Mouse (Mus musculus) midbrain, embryonic 15.5 days (tissue): ENCODE data around the gene Iqcg. TPM values are rescaled to one million over a fixed set of nuclear protein-coding genes. Genes with fewer than 3 reads are reported as not detected.
A peak's percentile ranks its signal among the peaks of the same experiment; 100 is the strongest.

Experiments used
- microRNA counts: library from miRNA; unstranded; fragments of <30 nt; microRNA quantifications from one replicate; lab custom pipeline; 2016
- microRNA-seq: library from miRNA; unstranded; fragments of <30 nt; microRNA quantifications from one replicate; pipeline ENCODE4, GENCODE M21; 2016
- polyA plus RNA-seq: library from polyadenylated mRNA; unstranded; fragments of >200 nt; fragmentation: Nextera tagmentation; extraction: Ambion mirVana; gene quantifications from 2 replicates; pipeline ENCODE4 v1.2.1, GENCODE M21; 2015

The Iqcg gene
- polyA plus RNA-seq, 1 experiment from 2014 or later = 7.1 TPM

MicroRNAs encoded within 50 kb of the gene (microRNA counts, 519-probe panel; counts per million panel counts)
- microRNA mmu-miR-1947 (lab: Ali Mortazavi, UCI) = not detected

Small RNAs within 50 kb of the gene (microRNA-seq; reads per million reads assigned to microRNA genes)
- gene Gm22231 = not detected
- gene Mir1947 = 6.6 reads per million, percentile 26 among the genes with 10 or more reads in this experiment

Other genes with a start within 250 kb of the Iqcg start
- gene Smbd1, start 245.7 kb downstream of the Iqcg start, polyA plus RNA-seq = not detected in 2 replicates
- gene Fyttd1, start 178.7 kb downstream of the Iqcg start, polyA plus RNA-seq = 100 and 110 TPM in 2 replicates
- 37.3 and 38.0 TPM in 2 replicates for gene Rubcn, start 178.5 kb downstream of the Iqcg start, polyA plus RNA-seq
- 43.0 and 56.3 TPM in 2 replicates for gene Lrch3, start 142.1 kb downstream of the Iqcg start, polyA plus RNA-seq
- gene Rpl35a, start 235 bp upstream of the Iqcg start, polyA plus RNA-seq = 404 and 412 TPM in 2 replicates
- 5.1 and 6.6 TPM in 2 replicates for gene Lmln, start 6.3 kb upstream of the Iqcg start, polyA plus RNA-seq
- gene Osbpl11, start 128.9 kb upstream of the Iqcg start, polyA plus RNA-seq = 20.0 and 21.4 TPM in 2 replicates
- 82.5 and 85.3 TPM in 2 replicates for gene Snx4, start 195.2 kb upstream of the Iqcg start, polyA plus RNA-seq